Mouse (Mus musculus): ENCODE measurements around the gene Stxbp6.

Gene Stxbp6

GRCm38 (mm10) chr12:44939106-44939505, 135.4 kb downstream of the Stxbp6 start:
- POLR2A ChIA-PET, result interaction anchor here in 1 of 4 experiments (0.6 kb wide), 1 partner anchor 265 kb away, joined by 3 read pairs; no protein-coding TSS in a partner anchor
- CTCF ChIA-PET, result no interaction called here

DNA sequence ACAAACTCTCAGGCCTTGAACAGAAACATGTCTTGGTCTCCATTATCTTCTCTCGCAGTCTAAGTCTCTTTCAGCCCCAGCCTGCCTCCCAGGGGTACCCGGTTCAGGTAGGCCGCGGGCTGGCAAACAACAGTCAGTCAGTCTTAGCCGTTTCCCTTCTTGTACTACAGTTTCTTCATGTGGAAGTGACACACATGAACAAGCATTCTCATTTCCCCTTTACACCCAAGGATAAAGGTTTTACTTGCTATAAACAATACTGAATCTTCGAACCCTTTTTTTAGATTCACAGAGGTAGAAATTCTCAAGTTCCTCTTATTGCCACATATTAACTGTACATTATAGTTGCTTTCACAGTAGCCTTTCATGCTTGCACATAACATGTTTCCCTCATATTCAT, 141.6 kb downstream of the Stxbp6 start:
- CTCF ChIA-PET, result no interaction called here
- POLR2A ChIA-PET, result no interaction called here

DNA sequence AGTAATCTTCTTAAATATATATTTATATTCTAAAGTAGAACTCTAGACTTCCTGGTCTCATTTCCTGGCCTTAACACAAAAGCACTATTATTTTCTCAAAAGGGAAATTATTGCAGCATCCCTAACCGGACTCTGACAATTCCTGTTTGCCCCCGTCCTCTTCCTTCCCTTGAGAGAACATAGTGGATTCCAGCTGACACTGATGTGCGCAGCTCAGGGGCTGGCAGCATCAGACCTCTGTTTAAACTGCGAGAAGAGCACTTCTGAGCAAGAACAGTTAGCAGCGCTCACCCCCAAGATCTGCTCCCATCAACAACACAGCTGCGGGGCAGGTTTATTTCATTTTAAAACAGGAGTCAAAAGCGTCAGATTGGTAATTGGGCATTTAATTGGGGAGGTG, 142.8 kb downstream of the Stxbp6 start:
- POLR2A ChIA-PET, result interaction anchor here in 1 of 4 experiments (0.5 kb wide), 1 partner anchor 926 kb away, joined by 3 read pairs; no protein-coding TSS in a partner anchor
- CTCF ChIA-PET, result no interaction called here

DNA sequence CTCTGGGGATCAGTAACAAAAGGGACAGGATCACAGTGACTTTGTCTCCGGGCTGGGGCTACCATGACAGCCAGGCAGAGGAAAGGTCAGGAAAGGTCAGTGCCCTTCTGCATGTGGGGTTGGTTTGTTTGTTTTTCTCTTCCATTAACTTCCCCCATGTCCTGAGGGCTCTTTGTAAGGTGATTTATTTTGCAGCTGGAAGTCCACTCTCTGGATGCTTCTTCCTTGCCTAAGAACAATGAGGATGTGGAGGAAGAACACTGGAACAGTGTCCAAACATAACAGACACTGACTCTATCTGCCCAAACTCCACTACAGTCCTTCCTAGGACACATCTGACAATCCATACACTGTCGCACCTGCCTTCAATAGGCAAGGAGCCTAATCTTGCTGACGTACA, 146.1 kb downstream of the Stxbp6 start:
- POLR2A ChIA-PET, result no interaction called here

DNA sequence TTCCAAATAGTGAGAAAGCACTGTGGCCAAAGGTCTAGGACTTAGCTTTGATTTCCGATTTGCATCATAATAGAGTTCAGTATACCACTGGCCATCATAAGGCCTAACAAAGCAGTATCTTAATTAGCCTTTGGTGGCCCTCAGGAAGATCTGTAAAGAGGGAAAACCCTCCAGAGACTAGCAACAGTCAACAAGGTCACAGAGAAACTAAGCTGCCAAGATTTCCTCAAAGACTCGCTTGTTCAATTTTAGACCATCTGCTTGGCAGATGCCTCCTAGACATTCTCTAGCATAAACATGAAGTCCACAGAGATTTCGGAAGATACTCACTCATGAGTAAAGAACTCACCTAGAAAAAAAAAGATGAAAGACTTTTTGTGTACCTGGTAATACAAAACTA, 148.6 kb downstream of the Stxbp6 start:
- ChIA-PET CTCF (no interaction called here), POLR2A (no interaction called here)

More for the DNA sequence above, 146.1 kb downstream of the Stxbp6 start:
- CTCF ChIA-PET, result interaction anchor here in 1 of 4 experiments (0.6 kb wide), 1 partner anchor 56 kb away, joined by 8 read pairs; no protein-coding TSS in a partner anchor

DNA sequence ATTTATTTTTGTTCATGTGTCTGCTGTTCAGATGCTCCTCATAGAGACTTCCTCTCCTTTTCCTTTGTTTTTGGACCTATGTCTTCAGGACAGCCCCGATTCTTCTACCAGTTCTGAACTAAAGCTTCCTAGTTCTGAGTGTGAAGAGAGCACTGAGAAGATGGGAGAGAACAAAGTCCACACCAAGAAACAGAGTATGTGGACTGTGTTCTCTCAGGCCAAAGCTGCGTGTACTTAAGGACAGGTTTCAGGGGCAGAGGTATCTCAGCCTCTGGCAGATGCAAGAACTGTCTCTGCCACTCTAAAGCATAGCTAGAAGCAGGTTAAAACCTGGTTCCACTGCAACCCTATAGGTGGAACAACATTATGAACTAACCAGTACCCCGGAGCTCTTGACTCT, 151.2 kb downstream of the Stxbp6 start:
- ChIA-PET POLR2A (no interaction called here), CTCF (no interaction called here)

- ChIA-PET POLR2A (no interaction called here), CTCF (no interaction called here)
Measured at GRCm38 (mm10) chr12:44922241-44922640, 152.3 kb downstream of the Stxbp6 start.

- POLR2A ChIA-PET, result no interaction called here
Measured at GRCm38 (mm10) chr12:44919613-44920012, 154.9 kb downstream of the Stxbp6 start.

DNA sequence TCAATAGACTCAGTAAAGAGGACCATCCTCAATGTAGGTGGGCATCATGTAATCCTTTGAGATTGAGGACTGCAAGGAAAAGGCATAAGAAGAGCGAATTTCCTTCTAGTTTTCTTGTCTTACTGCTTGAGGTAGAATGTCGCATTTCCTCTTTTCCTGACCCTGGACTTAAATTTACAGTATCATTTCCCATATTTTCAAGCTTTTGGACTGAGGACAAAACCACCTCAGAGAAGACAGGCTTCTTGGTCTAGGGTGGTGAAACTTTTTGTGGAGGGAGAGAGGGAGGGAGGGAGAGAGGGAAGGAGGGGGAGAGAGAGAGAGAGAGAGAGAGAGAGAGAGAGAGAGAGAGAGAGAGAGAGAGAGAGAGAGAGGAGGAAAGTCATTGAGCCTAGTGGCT, 155.6 kb downstream of the Stxbp6 start:
- CTCF ChIA-PET, result no interaction called here
- POLR2A ChIA-PET, result no interaction called here

More at GRCm38 (mm10) chr12:44919613-44920012, 154.9 kb downstream of the Stxbp6 start:
- CTCF ChIA-PET, result interaction anchor here in 1 of 4 experiments (0.6 kb wide), 1 partner anchor 1201 kb away, joined by 3 read pairs; no protein-coding TSS in a partner anchor

DNA sequence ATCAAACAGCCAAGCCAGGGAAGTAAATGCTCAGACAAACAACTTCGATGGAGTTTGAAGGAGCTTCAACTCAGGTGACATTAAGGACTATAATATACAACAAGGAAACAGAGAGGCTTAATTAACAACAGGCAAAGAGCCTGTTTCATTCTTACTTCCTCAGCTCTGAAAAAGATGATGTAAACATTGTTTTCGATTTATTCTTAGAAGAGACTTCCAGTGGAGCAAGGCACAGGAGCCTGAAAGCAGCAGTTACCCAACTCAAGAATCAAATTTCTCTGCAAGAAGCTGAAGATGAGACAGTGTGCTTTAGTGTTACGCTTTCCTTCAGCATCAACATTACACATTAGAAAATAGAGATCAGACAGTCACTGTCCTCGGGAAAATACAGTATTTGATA, 160.7 kb downstream of the Stxbp6 start:
- CTCF ChIA-PET, result no interaction called here
- POLR2A ChIA-PET, result no interaction called here

- POLR2A ChIA-PET, result no interaction called here
Measured at GRCm38 (mm10) chr12:44908028-44908702, 166.3 kb downstream of the Stxbp6 start.

GRCm38 (mm10) chr12:44906001-44906400, 168.5 kb downstream of the Stxbp6 start:
- ChIA-PET CTCF (interaction anchor here in 1 of 4 experiments (1.7 kb wide), 1 partner anchor 266 kb away, joined by 3 read pairs; no protein-coding TSS in a partner anchor), POLR2A (no interaction called here)

More at GRCm38 (mm10) chr12:44908028-44908702, 166.3 kb downstream of the Stxbp6 start:
- CTCF ChIA-PET, result interaction anchor here in 1 of 4 experiments (0.6 kb wide), 1 partner anchor 233 kb away, joined by 3 read pairs; no protein-coding TSS in a partner anchor

DNA sequence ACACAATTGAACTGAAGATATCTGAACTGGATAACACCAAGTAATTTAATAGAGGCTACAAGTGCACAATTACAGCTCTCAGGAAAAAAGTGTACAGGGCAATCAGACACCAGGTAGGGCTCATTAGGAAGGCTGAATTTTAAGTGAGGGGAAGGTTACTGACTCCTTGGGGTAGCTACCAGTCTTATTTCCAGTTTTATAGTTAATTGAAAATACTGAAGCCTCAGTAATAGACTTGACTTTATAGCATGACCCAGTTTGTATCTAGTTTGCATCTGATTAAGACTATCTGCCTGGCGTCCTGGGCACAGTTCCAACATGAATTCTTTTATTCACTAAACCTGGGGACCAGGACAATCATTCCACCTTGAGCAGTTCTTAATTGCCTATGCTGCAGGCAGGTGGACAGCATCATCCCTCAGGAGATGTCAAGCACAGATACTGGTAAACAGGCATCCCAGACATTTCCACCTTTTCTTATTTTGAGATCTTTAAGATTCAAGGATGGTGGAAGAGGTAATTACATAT, 171.2 kb downstream of the Stxbp6 start:
- CTCF ChIA-PET, result no interaction called here
- POLR2A ChIA-PET, result no interaction called here

DNA sequence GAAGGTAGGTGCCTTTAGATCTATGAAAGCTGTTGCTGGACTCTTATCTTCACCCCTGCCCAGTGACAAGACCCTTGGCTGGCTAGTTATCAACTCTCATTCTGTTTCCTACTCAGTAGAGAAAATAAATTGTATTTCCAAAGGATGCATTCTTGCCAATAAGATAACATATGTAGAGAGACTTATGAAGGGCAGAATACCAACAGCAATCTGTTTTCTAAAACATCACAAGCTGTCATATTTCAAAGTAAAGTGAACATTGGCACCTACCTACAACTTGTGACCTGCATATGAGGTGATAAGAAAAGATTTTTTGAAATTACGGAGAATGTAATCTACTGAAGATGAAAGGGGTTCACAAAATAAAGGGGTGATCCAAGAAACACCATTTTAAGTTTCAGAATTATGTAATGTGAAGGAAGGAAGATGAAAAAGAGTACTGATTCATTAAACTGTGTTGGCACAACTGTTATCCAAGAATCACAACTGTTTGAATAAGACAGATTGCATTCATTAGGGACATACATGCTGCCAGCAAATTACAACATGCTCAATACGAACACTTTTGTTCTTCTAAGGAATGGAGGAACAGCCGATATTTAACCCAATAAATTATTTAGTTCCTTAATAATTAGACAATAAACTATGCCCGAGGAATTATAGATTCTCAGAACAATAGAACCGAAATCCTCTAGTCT, 175.2 kb downstream of the Stxbp6 start:
- ChIA-PET POLR2A (no interaction called here), CTCF (no interaction called here)

DNA sequence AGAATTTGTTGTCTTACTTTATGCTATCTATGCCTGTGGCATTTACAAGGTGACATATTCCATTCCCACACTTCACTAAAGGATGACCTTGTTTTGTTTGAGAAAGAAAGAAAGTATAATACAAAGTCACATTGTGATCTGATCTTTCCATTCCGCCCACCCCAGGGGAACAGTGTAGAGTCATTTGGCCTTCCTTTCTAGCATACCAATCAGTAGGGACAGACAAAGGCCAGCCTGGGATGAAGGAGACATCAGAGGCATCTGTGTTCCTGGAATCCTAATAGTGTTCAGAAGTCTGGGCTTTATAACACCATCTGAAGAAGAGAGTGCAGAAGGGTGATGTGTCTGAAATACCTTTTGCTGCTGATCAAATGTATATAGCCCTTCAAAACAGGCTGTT, 178.0 kb downstream of the Stxbp6 start:
- CTCF ChIA-PET, result no interaction called here
- POLR2A ChIA-PET, result no interaction called here

DNA sequence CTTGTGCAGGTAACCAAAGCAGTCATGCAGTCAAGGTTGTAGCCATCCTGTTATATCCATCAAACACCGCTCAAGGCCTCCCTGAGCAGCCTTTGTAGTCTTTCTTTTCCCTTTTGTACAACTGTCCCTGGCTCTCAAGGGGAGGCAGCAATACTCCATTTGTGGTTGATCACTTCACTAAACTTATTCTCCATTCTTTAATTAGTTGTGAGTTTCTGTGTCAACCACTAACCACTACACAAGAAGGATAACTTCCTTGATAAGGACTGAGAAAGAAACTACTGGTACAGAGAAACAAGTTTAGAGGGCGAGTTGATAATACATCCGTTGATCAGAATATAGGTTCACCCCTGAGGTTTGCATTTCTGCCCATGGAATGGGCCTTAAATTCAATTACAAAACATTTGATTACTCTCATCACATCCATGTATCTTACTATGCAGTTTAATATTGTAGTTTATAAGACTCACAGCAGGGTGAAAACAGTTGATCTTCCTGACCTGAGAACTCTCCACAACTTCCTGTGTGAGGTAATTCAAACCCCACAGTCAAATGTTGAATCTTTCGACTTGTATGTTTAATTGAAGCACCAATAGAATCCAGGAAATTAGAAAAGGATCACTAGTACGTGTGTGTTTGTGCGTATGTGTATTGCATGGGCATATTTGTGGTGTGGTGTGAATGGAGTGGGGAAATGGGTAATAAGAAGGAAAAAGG, 184.7 kb downstream of the Stxbp6 start:
- POLR2A ChIA-PET, result no interaction called here
- CTCF ChIA-PET, result no interaction called here

DNA sequence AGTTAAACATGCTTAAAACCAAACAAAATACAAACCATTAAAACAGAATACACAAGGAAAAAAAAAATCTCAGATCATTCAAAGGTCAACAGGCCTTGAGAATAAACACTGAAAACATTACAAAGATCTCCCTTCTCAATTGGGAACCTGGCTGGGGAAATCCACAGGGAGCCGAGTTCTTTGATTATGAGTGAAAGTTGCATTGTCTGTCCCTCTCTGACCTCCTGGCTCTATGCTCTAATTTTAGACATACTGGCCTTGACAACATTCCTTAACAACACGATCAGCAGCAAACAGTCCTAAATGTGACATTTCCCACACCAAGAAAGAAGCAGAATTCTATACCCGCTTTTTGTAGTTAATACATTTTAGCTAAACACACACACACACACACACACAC, 187.7 kb downstream of the Stxbp6 start:
- POLR2A ChIA-PET, result no interaction called here
- CTCF ChIA-PET, result no interaction called here

DNA sequence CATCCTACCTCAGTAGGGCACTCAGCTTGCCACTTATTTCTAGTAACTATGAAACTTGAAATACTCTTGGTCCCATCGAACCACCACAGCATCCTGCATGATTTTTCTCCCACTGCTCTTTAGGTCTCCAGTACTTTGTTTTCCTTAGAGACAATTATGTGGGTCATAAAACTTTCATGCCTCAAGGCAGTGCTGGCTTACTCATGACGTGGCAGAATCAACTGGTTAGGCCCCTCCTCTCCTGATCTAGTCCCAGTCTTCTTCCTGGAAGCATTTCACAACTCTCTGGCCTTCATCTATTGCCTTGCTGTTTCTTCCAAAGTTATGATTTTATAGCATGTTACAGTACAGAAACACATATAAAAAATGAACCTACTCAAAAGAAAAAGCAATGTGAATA, 201.8 kb downstream of the Stxbp6 start:
- CTCF ChIA-PET, result interaction anchor here in 1 of 4 experiments (0.6 kb wide), 1 partner anchor 56 kb away, joined by 8 read pairs; no protein-coding TSS in a partner anchor
- POLR2A ChIA-PET, result no interaction called here

GRCm38 (mm10) chr12:44865442-44865841, 209.1 kb downstream of the Stxbp6 start:
- ChIA-PET POLR2A (interaction anchor here in 1 of 4 experiments (1.1 kb wide), 1 partner anchor 13 kb away, joined by 3 read pairs; no protein-coding TSS in a partner anchor), CTCF (no interaction called here)

GRCm38 (mm10) chr12:44859454-44859853, 215.1 kb downstream of the Stxbp6 start:
- POLR2A ChIA-PET, result no interaction called here
- CTCF ChIA-PET, result no interaction called here

All from embryonic stem cell, embryonic (primary cell).